Mouse (Mus musculus): ENCODE results near the gene Ankub1.

The Ankub1 gene

GRCm38 (mm10) chr3:57692719-57693118, at the start of gene Ankub1:
TSS of gene Ankub1 (minus strand) at chr3:57692799.
- DNase-seq (ENCODE audit: extremely low spot score, low read depth, low spot score), result no peak

- no peak for DNase-seq (ENCODE audit: extremely low spot score, low read depth, low spot score)
Observed at GRCm38 (mm10) chr3:57739830-57740229, 47.2 kb upstream of the Ankub1 start.

- DNase-seq (ENCODE audit: extremely low spot score, low read depth, low spot score), result peak; percentile 22
Observed at GRCm38 (mm10) chr3:57736419-57737095, 44.0 kb upstream of the Ankub1 start.

- peak; percentile 77 for DNase-seq (ENCODE audit: extremely low spot score, low read depth, low spot score)
Observed at GRCm38 (mm10) chr3:57735511-57736370, 43.1 kb upstream of the Ankub1 start, which contains the start of gene Rnf13. TSS of gene Rnf13 (plus strand) at chr3:57736062.

GRCm38 (mm10) chr3:57732206-57732915, 39.8 kb upstream of the Ankub1 start:
- no peak for DNase-seq (ENCODE audit: extremely low spot score, low read depth, low spot score)

GRCm38 (mm10) chr3:57714151-57714550, 21.6 kb upstream of the Ankub1 start:
- DNase-seq (ENCODE audit: extremely low spot score, low read depth, low spot score), result no peak

- no peak for DNase-seq (ENCODE audit: extremely low spot score, low read depth, low spot score)
Observed at GRCm38 (mm10) chr3:57696779-57697178, 4.2 kb upstream of the Ankub1 start.

- no peak for DNase-seq (ENCODE audit: extremely low spot score, low read depth, low spot score)
Observed at GRCm38 (mm10) chr3:57696249-57696648, 3.6 kb upstream of the Ankub1 start.

GRCm38 (mm10) chr3:57691772-57692171, 827 bp downstream of the Ankub1 start:
- no peak for DNase-seq (ENCODE audit: extremely low spot score, low read depth, low spot score)

- DNase-seq (ENCODE audit: extremely low spot score, low read depth, low spot score), result no peak
Observed at GRCm38 (mm10) chr3:57677786-57678185, 14.8 kb downstream of the Ankub1 start.

- DNase-seq (ENCODE audit: extremely low spot score, low read depth, low spot score), result no peak
Observed at GRCm38 (mm10) chr3:57674075-57674474, 18.5 kb downstream of the Ankub1 start.

- no peak for DNase-seq (ENCODE audit: extremely low spot score, low read depth, low spot score)
Observed at GRCm38 (mm10) chr3:57673586-57673985, 19.0 kb downstream of the Ankub1 start.

- DNase-seq (ENCODE audit: extremely low spot score, low read depth, low spot score), result peak; percentile 80
Observed at GRCm38 (mm10) chr3:57667054-57667723, 25.4 kb downstream of the Ankub1 start.

- no peak for DNase-seq (ENCODE audit: extremely low spot score, low read depth, low spot score)
Observed at GRCm38 (mm10) chr3:57665880-57666279, 26.7 kb downstream of the Ankub1 start.

- no peak for DNase-seq (ENCODE audit: extremely low spot score, low read depth, low spot score)
Observed at GRCm38 (mm10) chr3:57664682-57665081, 27.9 kb downstream of the Ankub1 start.

GRCm38 (mm10) chr3:57663731-57664130, 28.9 kb downstream of the Ankub1 start:
- DNase-seq (ENCODE audit: extremely low spot score, low read depth, low spot score), result peak; percentile 71

- no peak for DNase-seq (ENCODE audit: extremely low spot score, low read depth, low spot score)
Observed at GRCm38 (mm10) chr3:57658608-57659007, 34.0 kb downstream of the Ankub1 start.

- no peak for DNase-seq (ENCODE audit: extremely low spot score, low read depth, low spot score)
Observed at GRCm38 (mm10) chr3:57653646-57654045, 39.0 kb downstream of the Ankub1 start.

GRCm38 (mm10) chr3:57652485-57652884, 40.1 kb downstream of the Ankub1 start:
- DNase-seq (ENCODE audit: extremely low spot score, low read depth, low spot score), result no peak

GRCm38 (mm10) chr3:57651865-57652259, 40.7 kb downstream of the Ankub1 start:
- peak; percentile 30 for DNase-seq (ENCODE audit: extremely low spot score, low read depth, low spot score)

Measured in hindlimb bud, embryonic 11.5 days (tissue).